Mouse (Mus musculus): ENCODE measurements around the gene Gm15294. TPM values are rescaled to one million over a fixed set of nuclear protein-coding genes. Genes with fewer than 3 reads are reported as not detected.

Gm15294 gene
- not detected for total RNA-seq (2023)

GRCm38 (mm10) chrX:141875135-141875534, at the start of gene Gm15294:
Gene Gm15294 (minus strand): TSS chrX:141875235.

Other genes with a start within 250 kb of the Gm15294 start
- not detected for gene Irs4, start 150.0 kb downstream of the Gm15294 start, total RNA-seq (2023)

All from T-cell, adult 66 days (primary cell).